Mouse (Mus musculus) left cerebral cortex, adult 6 months (tissue): Measurements from ENCODE around the gene Olfr1006. TPM values are rescaled to one million over a fixed set of nuclear protein-coding genes. Genes with fewer than 3 reads are reported as not detected.

Experiments
- long read RNA-seq, 2 experiments: library from polyadenylated mRNA; unstranded; transcript quantifications; one replicate each; pipeline ENCODE4 v2.0.0; 2019 to 2020
- polyA plus RNA-seq: library from polyadenylated mRNA; unstranded; fragments of <200 nt; fragmentation: Nextera tagmentation; gene quantifications from 2 replicates; pipeline ENCODE4 v1.2.3, GENCODE M21; 2021

Gene Olfr1006
- polyA plus RNA-seq, result not detected in 2 replicates
- long read RNA-seq, experiment 1, result 0 reads
- long read RNA-seq, experiment 2, result 0 reads

DNA sequence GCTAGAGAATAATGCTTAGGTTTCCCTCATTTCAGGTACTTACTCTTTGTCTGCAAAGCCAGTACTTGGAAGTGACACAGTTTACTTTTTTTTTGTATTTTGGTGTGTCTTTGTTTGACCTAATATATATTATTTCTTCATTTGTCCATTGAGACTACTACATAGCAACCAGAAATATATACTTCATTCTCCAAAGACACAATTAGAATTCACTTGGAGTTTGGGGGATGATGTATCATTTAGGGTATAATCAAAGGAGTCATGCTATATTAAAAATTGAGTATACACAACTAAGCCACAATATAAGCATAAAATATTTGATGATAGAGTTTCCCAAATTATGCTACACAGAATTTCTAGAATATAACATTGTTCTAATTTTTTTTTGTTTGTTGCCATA is at the start of gene Olfr1006:
Gene Olfr1006 (minus strand): TSS at position 101 of the 400 bp plus-strand sequence.

DNA sequence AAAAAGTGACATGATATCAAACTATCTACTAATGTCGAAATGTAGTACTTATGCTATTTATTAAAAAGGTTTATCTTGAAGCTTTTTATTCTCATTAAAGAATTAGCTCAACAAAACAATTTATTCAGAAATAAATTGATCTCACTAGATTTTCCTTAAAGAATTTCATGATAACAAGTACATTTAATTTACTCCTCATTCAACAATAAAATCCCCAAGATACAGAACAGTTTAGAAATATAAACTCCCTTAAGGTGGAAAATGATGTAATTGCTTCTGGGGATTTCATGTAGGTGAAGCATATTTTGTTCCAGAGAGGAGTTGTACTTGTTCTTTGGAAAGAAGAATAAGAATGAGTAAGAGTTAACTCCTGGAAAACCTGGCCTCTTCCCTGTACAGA is 36.6 kb upstream of the Olfr1006 start, which contains the start of gene Olfr1009:
Gene Olfr1009 (plus strand): TSS at position 301 of the 400 bp plus-strand sequence.

DNA sequence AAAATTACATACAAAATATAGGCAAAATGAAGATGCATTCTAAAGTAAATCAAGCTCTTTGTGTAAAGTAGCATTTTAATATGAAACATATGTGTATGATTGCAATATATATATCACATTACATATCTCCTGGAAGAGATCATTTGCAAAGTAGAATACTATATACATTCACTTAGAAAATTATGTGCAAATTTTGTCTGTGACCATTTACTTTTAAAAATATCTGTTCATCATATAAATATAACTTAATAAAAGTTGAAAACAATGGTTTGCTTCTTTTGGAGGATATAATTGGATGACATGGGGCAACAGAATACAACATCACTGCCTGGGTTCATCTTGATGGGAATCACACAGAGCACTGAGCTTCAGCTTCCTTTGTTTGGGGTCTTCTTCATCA is 10.6 kb upstream of the Olfr1006 start, which contains the start of gene Olfr1008:
Gene Olfr1008 (plus strand): TSS at position 301 of the 400 bp plus-strand sequence.

DNA sequence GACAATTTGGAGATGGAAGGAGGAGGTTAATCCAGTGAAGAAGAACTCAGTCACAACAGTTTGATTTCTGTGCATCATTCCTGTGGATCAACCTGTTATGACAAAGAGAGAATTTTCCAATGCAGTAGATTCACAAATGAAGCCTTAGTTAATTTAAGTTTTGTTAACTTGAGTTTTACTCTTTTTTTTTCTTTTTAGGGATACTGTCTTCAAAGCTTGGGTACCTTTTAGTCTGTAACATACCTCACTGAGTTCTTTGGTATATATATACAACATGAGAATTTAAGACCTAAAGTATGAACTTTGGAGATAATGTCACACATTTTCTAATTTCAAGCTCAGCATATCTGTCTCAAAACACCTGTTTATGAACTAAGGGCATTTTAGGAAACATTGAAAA is 14.2 kb downstream of the Olfr1006 start, which contains the start of gene Olfr154:
Gene Olfr154 (minus strand): TSS at position 101 of the 400 bp plus-strand sequence.

DNA sequence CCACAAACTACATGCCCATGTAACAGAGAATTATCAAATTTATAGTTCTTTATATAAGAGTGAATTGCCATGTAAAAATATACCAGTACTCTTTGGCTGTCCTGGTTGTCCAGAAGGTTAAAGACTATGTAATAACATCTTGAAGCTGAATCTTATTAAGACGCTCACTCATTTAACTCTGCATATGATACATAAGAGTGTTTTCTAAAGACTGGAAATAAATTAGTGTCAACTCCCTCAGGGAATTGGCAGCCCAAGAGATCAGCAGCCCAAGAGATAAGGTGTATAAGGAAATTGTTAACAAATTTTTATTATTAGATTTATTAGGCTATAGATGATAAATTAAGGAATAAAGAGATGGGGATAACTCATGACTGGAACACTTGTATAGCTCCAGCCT is 28.0 kb downstream of the Olfr1006 start, which contains the start of gene Olfr1002:
Gene Olfr1002 (minus strand): TSS at position 101 of the 400 bp plus-strand sequence.

Other genes starting within 250 kb of the Olfr1006 start
- gene Olfr994, start 242.3 kb downstream of the Olfr1006 start, polyA plus RNA-seq, result not detected in 2 replicates
- not detected in 2 replicates for gene Olfr995, start 235.1 kb downstream of the Olfr1006 start, polyA plus RNA-seq
- gene 4833423E24Rik, start 159.7 kb downstream of the Olfr1006 start, polyA plus RNA-seq, result not detected in 2 replicates
- not detected in 2 replicates for gene Olfr996, start 99.6 kb downstream of the Olfr1006 start, polyA plus RNA-seq
- not detected in 2 replicates for gene Olfr998, start 89.8 kb downstream of the Olfr1006 start, polyA plus RNA-seq
- not detected in 2 replicates for gene Olfr1000, start 66.9 kb downstream of the Olfr1006 start, polyA plus RNA-seq
- gene Olfr1002, start 28.1 kb downstream of the Olfr1006 start, polyA plus RNA-seq, result not detected in 2 replicates
- gene Olfr154, start 14.3 kb downstream of the Olfr1006 start, polyA plus RNA-seq, result not detected in 2 replicates
- not detected in 2 replicates for gene Olfr1008, start 10.7 kb upstream of the Olfr1006 start, polyA plus RNA-seq
- not detected in 2 replicates for gene Olfr1009, start 36.7 kb upstream of the Olfr1006 start, polyA plus RNA-seq
- not detected in 2 replicates for gene Olfr1012, start 84.0 kb upstream of the Olfr1006 start, polyA plus RNA-seq
- not detected in 2 replicates for gene Olfr1013, start 88.3 kb upstream of the Olfr1006 start, polyA plus RNA-seq
- gene Olfr1014, start 93.9 kb upstream of the Olfr1006 start, polyA plus RNA-seq, result not detected in 2 replicates
- gene Olfr1015, start 103.2 kb upstream of the Olfr1006 start, polyA plus RNA-seq, result not detected in 2 replicates
- gene Olfr1016, start 123.8 kb upstream of the Olfr1006 start, polyA plus RNA-seq, result not detected in 2 replicates
- not detected in 2 replicates for gene Olfr1018, start 139.7 kb upstream of the Olfr1006 start, polyA plus RNA-seq
- gene Olfr1019, start 166.7 kb upstream of the Olfr1006 start, polyA plus RNA-seq, result not detected in 2 replicates
- gene Olfr1020, start 168.3 kb upstream of the Olfr1006 start, polyA plus RNA-seq, result not detected in 2 replicates
- gene Olfr1022, start 189.8 kb upstream of the Olfr1006 start, polyA plus RNA-seq, result not detected in 2 replicates
- not detected in 2 replicates for gene Olfr1023, start 206.9 kb upstream of the Olfr1006 start, polyA plus RNA-seq
- not detected in 2 replicates for gene Olfr1024, start 226.3 kb upstream of the Olfr1006 start, polyA plus RNA-seq
- not detected in 2 replicates for gene Olfr1025-ps1, start 236.4 kb upstream of the Olfr1006 start, polyA plus RNA-seq
- gene Olfr1026, start 242.8 kb upstream of the Olfr1006 start, polyA plus RNA-seq, result not detected in 2 replicates